Mouse (Mus musculus) brain, embryonic 14.5 days (tissue): Measurements from ENCODE around the gene Abcg4. TPM values are rescaled to one million over a fixed set of nuclear protein-coding genes. Genes with fewer than 3 reads are reported as not detected.

Source experiments
- DNase-seq: peaks from one replicate; pipeline ENCODE4 v3.0.0-alpha.2; 2011; ENCODE audit warnings: low read depth
- CTCF ChIP-seq: fragments of 200-500 bp; IDR thresholded peaks from 2 replicates; pipeline ENCODE4 v1.5.1; 2012; ENCODE audit warnings: inconsistent platforms, mild to moderate bottlenecking, moderate library complexity, borderline replicate concordance; ENCODE audit not compliant: insufficient read depth, insufficient read length; ENCODE audit errors: extremely low read depth
- POLR2A ChIP-seq: fragments of 200-500 bp; IDR thresholded peaks from 2 replicates; pipeline ENCODE4 v1.6.1; 2012; ENCODE audit warnings: mild to moderate bottlenecking, inconsistent platforms, borderline replicate concordance; ENCODE audit not compliant: poor library complexity, insufficient read depth, insufficient read length, severe bottlenecking; ENCODE audit errors: extremely low read depth
- polyA plus RNA-seq: library from polyadenylated mRNA; depleted of rRNA; stranded (reverse); fragments of >200 nt; gene quantifications from 2 replicates; pipeline ENCODE4 v1.2.3, GENCODE M21; 2012

Gene Abcg4
- polyA plus RNA-seq, 1 experiment, result 72.9 TPM

DNA sequence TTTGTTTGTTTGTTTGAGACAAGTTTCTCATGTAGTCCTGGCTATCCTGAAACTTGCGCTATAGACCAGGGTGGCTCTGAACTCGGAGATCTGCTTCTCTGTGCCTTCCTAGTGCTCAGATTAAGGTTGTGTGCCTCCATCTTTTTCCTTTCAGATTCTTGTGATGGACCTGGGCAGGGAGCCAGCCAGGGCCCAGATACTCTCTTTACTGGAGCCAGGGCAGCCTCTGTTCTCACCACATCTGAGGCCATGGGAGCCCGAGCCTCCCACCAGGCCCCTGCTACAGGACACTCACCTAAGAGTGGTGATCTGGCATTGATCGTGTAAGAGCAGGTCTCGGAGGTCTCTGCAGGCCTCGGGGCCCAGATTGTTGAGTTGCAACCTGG is 33.3 kb downstream of the Abcg4 start:
- TF ChIP-seq CTCF (no peak), POLR2A (no peak)
- peak; percentile 79 for DNase-seq

DNA sequence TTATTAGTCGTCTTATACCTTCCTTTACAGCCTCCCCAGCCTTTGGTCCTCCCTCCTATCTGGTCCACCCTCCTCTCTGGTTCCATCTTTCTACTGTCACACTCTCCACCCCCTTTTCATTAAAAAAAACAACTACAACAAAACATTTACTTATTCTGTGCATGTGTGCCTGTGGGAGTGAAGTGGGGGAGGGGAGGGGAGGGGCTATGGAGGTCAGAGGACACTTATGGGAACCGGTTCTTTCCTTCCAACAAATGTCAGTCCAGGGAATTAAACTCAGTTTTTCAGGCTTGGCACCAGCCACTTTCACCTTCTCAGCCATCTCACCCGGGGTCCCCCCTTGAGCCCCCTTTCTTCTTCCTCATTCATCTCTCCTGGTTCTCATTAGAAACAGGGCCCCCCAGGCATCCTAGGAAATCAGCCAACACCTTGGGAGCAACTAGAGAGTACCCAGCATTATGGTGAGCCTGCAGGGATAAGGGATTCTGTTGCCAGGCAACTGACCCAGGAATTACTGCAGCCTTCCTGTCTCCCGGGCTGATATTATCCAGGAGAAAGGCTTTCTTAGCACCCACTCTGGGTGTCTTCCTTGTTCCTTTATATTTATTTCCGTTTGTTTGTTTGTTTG is 33.8 kb downstream of the Abcg4 start:
- TF ChIP-seq POLR2A (no peak), CTCF (no peak)
- peak; percentile 93 for DNase-seq

DNA sequence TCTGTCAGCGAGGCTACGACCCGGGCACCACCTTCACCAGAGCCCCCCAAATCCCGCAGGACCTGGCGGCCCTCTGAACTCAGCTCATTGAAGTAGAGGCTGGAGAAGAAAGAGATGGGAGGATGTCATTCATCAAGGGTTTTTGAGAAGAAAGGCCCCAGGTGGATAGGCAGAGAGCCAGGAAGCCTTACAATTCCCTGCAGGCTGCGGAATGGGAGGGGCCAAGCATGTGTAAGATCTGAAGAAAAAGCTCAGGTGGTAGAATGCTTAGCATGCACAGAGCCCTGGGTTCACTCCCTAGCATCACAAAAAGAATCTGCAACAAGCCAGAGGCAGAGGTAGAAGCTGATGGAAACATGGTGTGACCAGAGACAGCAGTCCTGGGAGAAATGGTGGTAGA is 35.0 kb downstream of the Abcg4 start:
- TF ChIP-seq POLR2A (no peak), CTCF (no peak)
- peak; percentile 41 for DNase-seq

DNA sequence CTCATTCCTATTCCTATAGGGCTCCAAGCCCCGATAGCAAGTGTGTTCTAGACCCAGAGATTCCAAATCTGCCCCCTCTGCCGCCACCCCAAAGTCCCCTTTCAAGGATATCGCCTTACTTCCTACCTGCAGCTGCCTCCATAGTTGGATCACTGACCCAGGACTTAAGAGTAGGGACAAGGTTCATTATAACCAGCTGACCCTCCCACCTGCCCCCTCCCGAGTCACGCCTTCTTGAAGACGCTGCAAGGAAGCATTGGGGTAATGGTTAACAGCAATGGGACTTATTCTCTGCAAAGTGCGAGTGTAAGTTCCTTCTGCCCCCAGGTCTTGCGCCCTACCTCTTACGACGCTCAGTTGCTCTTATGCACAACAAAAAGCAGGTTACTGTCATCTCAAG is 37.1 kb downstream of the Abcg4 start, which contains the start of gene Pdzd3:
Gene Pdzd3 (minus strand): TSS at position 158 of the 400 bp plus-strand sequence.
- no peak for TF ChIP-seq CTCF
- no peak for TF ChIP-seq POLR2A
- DNase-seq, result no peak

DNA sequence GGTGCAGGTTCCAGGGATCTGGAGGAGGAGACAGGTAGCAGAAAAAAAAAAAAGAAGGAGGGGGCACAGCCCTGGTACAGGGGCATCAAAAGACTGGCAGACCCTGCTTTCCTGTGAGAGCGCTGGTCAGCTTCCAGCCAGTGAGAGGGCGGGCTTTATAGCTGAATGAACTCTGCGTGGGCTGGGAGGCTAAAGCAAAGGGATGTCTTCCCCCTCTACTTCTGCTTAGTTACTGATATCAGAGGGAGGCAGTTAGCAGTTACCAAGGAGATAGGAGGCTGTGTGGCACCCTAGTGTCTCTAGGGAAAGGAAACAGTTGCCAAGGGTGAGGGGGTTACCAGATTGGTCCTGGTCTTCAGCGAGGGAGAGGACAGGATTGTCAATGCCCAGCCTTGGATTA is 38.0 kb downstream of the Abcg4 start:
- DNase-seq, result peak; percentile 58
- TF ChIP-seq POLR2A (no peak), CTCF (no peak)

DNA sequence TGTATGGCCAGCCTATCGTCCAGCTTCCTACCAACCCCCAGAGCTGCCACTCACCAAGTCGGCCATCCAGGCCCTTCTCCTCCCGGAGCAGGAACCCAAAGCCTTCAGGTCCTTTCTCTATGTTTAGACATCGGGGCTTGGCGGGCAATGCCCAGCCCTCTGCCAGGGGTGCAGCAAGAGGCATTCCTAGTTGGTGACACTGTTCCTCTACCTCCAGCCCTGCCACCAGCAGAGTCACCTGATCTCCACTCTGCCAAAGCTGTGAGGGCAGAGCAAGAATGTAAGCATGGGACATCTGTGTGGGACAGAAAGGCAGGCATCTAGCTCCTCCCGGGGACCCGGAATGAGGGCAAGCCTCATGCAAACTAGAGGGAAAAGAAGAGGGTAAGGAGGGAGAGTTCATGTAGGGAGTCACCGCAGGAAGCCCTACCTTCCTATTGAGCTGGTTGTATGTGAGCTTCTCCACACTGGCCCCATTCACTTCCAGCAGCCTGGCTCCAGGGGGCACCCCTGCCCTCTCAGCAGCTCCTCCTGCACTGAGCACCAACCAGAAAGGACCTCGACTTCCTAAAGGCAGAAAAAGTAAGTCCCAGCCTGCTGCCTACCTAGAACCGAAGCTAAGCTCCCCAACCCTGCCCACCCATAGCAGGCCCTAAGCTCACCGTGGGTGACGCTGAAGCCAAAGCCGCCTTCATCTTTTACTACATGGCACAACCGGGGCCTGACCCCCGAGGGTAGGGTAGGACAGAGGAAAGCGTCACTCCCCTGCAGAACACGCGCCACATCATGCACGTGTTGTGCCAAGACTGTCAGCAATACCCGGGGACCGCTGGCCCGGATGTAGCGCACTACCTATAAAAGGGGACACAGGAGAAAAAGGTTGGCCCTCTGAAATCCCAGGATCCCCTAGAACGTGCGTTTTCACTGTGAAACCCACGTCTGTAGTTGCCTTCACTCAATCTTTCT is 39.0 kb downstream of the Abcg4 start:
- DNase-seq, result peak; percentile 80

DNA sequence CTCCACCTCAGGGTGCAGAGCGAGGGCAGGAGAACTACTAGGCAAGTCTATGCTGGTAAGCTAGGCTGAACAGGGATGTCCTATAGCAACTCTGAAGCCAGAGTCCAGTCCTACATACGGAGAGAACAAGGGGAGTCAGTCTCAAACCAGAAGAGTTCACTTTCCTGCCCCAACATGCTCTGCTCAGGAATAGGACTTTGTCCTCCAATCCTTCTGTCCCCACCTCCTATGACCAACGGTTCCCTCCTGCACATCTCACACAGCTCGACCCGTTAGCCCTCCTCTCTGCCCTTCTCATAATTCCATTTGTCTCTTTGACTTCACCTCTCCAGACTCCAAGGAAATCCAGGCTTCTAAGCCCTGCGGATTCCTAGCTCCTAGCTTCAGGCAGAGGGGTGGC is 40.5 kb downstream of the Abcg4 start:
- no peak for TF ChIP-seq CTCF
- TF ChIP-seq POLR2A, result no peak
- no peak for DNase-seq

More for the DNA sequence above, 39.0 kb downstream of the Abcg4 start:
- no peak for TF ChIP-seq POLR2A
- TF ChIP-seq CTCF, result peak; percentile 70

DNA sequence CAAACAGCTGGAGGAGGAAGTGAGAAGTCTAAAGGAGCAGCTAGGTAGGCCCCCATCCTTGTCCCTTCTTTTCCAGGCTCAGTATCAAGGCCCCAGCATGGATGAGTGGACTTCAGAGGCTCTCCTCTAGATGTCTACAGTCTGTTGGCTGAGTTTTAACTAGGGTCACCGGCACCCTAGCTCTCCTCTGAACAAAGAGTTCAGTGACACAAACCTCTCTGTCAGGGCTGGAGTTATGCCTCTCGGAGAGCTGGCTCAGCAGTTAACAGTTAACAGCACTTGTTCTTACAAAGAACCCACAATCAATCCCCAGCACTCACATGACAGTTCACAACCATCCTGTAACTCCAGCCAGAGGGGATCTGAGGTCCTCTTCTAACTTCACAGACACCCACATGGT is 44.8 kb downstream of the Abcg4 start:
- TF ChIP-seq CTCF, result no peak
- no peak for TF ChIP-seq POLR2A
- DNase-seq, result no peak

DNA sequence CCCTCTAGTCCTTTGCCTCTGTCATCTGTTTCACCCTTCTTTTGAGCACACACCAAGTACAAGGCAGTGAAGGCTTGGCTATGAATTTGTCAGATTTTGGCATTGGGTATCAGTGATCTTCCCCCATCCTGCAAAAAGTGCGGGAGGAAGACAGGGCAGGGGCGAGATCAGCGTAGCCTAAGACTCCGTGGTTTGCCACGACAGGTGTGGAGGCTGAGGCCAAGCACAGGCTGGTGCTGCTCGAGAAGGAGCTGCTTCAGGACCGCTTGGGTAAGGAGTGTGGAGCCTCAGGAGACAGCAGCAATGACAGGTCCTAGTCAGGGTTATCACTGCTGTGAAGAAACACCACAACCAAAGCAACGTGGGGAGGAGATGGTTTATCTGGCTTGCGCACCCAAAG is 47.0 kb downstream of the Abcg4 start:
- TF ChIP-seq CTCF, result no peak
- TF ChIP-seq POLR2A, result no peak
- no peak for DNase-seq

DNA sequence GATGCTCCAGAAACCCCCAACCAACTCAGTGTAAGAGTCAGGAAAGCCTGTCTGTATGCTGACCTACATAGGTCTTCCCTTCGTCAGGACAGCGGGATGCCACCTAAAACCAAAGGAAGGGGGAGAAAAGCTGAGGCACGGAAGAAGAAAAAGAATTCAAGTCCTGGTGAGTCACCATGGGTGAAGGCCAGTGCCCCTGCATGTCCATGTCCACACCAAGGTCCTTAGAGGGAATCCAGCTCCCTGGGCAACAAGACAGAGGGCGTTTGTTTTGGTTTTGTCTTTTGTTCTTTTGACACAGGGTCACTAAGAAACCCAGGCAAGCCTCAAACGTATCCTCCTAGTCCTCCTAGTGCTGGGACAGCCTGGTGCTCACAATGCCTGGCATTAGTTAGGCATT is 47.5 kb downstream of the Abcg4 start:
- TF ChIP-seq POLR2A (no peak), CTCF (no peak)
- DNase-seq, result no peak

DNA sequence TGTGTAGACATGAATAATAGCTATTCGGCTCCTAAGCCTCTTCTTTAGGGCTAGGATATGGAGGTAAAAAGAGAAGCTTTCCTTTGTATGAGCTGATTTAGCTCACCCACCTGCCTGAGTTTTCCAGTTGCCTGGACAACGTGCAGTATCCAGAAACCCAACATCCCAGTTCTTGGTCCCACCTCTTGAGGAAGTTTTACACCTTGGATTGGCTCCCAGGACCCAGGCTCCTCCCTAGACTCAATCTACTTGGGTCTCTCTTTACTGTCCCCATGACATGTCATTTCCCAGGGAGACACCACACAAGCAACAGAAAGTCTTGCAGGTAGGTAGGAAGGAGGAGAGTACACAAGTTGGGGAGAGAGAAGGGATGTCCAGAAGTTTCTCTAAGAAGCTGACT is 48.0 kb downstream of the Abcg4 start, which contains the start of gene Ccdc153:
Gene Ccdc153 (plus strand): TSS at position 278 of the 400 bp plus-strand sequence.
- TF ChIP-seq CTCF (no peak), POLR2A (no peak)
- DNase-seq, result no peak

DNA sequence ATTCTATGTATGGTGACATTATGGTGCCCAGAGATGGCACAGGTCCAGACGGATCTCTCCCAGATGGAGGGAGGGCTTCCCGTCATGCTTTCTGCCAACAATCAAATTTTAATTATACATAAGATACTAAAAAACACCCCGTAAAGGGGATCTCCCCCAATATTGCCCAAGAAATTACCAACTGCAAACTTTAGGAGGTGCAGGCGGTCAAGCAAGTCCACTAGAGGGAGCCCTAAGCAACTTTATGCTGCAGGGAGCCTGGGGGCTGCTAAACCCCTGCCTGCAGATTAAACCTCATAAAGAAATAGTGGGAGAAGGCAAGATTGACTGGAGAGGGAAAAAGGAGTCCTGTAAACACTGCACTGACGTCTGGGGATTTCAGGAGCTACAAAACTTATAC is 49.0 kb downstream of the Abcg4 start:
- DNase-seq, result peak; percentile 84
- TF ChIP-seq CTCF (peak; percentile 90), POLR2A (no peak)

DNA sequence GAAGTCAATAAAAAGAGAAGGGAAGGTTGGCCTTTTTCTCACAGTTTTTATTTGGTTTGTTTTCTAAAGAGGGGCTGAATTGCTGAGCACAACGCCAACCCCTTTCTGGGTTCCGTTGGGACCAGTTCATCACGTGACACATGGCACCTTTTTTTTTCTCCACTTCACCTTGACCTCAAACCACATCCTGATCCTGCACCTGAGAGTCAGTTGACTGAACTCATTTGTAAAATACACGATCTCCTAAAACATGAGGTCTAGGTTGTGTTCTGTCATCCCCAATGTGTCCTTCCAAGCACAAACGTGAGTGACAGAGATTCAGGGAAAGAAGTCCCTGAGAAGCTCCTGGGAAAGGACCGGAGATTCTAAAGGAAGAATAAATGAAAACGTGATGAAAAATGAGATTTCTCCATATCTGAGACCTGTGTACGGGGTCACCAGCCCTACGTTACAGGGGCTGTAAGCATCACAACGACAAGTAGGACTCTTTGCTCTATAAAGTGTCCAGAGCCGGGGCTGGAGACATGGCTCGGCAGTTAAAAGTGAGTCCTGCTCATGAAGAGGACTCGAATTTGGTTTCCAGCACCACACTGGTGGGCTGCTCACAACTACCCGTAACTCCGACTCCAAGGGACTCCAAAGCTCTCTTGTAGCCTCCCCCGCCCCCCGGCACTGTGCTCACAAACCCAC is 49.8 kb downstream of the Abcg4 start:
- no peak for DNase-seq
- TF ChIP-seq POLR2A (no peak), CTCF (no peak)

DNA sequence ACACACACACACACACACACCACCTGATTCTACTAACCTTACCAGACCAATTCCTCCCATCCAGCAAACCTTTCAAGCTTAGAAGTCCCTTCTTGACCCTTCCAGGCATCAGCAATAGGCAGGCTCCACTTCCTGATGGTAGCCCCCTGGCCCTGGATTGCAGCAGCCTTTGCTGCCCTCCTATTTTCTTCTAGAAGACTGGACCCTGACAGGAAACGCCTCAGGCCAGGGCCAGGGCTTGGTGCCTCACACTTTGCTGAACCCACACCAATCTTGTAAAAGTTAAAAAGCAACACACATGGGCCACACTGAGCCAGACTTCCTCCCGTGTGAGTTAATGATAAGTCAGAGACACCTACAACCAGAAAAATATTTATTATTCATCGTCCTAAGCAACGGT is 51.3 kb downstream of the Abcg4 start:
- DNase-seq, result no peak
- TF ChIP-seq CTCF, result no peak
- no peak for TF ChIP-seq POLR2A

DNA sequence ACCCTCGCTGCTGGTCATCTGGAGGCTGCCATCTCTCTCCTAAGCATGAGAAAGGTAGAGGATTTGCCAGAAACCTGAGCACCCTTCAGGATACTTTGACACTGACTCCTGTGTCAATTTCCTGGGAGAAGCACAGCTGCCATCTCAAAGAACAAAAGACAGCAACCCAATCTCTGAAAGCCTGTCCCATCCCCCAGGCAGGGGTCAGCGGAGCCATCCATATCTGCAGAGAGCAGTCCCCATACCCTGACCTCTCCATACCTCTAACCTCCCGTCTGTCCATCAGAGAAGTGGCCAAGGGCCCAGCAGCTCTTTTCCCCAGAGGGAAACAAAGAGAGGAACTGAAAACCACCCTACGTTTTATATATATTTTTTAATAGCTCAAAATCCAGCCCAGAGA is 51.8 kb downstream of the Abcg4 start:
- DNase-seq, result no peak
- TF ChIP-seq POLR2A (no peak), CTCF (no peak)
